Mouse (Mus musculus) stomach, embryonic 16.5 days (tissue): ENCODE results near the gene Rbms1. TPM values are rescaled to one million over a fixed set of nuclear protein-coding genes. Genes with fewer than 3 reads are reported as not detected.
A peak's percentile ranks its signal among the peaks of the same experiment; 100 is the strongest.

Source experiments
- ATAC-seq: fragments of 200-750 bp; cut with Nextera tagmentation; 2 replicates; pipeline ENCODE4 v1.8.0; 2017; ENCODE audit warnings: moderate number of reproducible peaks, moderate TSS enrichment; ENCODE audit not compliant: insufficient read depth, low FRiP score
- H3K27ac ChIP-seq: fragments of 300-500 bp; sonication (generic); 2 replicates; pipeline ENCODE4 v1.5.1; 2014; ENCODE audit warnings: low read length
- H3K27me3 ChIP-seq: fragments of 300-500 bp; sonication (generic); 2 replicates; pipeline ENCODE4 v1.6.1; 2014; ENCODE audit warnings: low read length, control low read depth, mixed read lengths; ENCODE audit not compliant: control insufficient read depth, insufficient read depth
- H3K36me3 ChIP-seq: fragments of 300-500 bp; sonication (generic); 2 replicates; pipeline ENCODE4 v1.6.1; 2014; ENCODE audit warnings: low read length; ENCODE audit not compliant: control insufficient read depth, insufficient read depth
- H3K4me1 ChIP-seq: fragments of 300-500 bp; sonication (generic); 2 replicates; pipeline ENCODE4 v1.6.1; 2014; ENCODE audit warnings: low read length, control low read depth, mixed read lengths; ENCODE audit not compliant: control insufficient read depth, insufficient read depth
- H3K4me2 ChIP-seq: fragments of 300-500 bp; sonication (generic); 2 replicates; pipeline ENCODE4 v1.6.1; 2014; ENCODE audit warnings: low read depth, low read length, mixed read lengths
- H3K4me3 ChIP-seq: fragments of 300-500 bp; sonication (generic); replicated peaks from 2 replicates; pipeline ENCODE4 v1.5.1; 2014; ENCODE audit warnings: mild to moderate bottlenecking, low read length
- H3K9ac ChIP-seq: fragments of 300-500 bp; sonication (generic); 2 replicates; pipeline ENCODE4 v1.6.1; 2014; ENCODE audit warnings: low read length
- H3K9me3 ChIP-seq: fragments of 300-500 bp; sonication (generic); replicated peaks from 2 replicates; pipeline ENCODE4 v1.6.1; 2016; ENCODE audit warnings: low read length, control low read depth; ENCODE audit not compliant: control insufficient read depth
- WGBS: fragments of 180-500 bp; shearing (Covaris S2); extraction: QIAGEN DNeasy Blood & Tissue Kit; methylation state at CpG from one replicate; pipeline ENCODE4 v1.1.7; 2014; 5-methylcytosine and 5-hydroxymethylcytosine counted together
- polyA plus RNA-seq: library from polyadenylated mRNA; unstranded; fragments of >200 nt; fragmentation: Nextera tagmentation; extraction: Ambion mirVana; gene quantifications from 2 replicates; pipeline ENCODE4 v1.2.1, GENCODE M21; 2015

The Rbms1 gene
- polyA plus RNA-seq, 1 experiment from 2014 or later, result 110 TPM

GRCm38 (mm10) chr2:60923111-60923510 is 39.9 kb downstream of the Rbms1 start:
- Histone ChIP-seq H3K27me3 (no peaks in the 10 kb centered on the region), H3K4me2 (no peak overlapping the region), H3K4me1 (peaks cover 24% of the 10 kb centered on the region), H3K27ac (peak overlapping the region; percentile 48), H3K36me3 (no peaks in the 10 kb centered on the region), H3K4me3 (no peak overlapping the region), H3K9ac (no peak overlapping the region), H3K9me3 (no peaks in the 10 kb centered on the region)
- ATAC-seq, result no peak
- WGBS, result 39% methylated on average over 6 of the region's 6 CpGs

GRCm38 (mm10) chr2:60922351-60922750 is 40.6 kb downstream of the Rbms1 start:
- Histone ChIP-seq H3K27me3 (no peaks in the 10 kb centered on the region), H3K9me3 (no peaks in the 10 kb centered on the region), H3K36me3 (no peaks in the 10 kb centered on the region), H3K4me3 (no peak overlapping the region), H3K4me1 (peaks cover 23% of the 10 kb centered on the region), H3K27ac (peak overlapping the region; percentile 48), H3K9ac (no peak overlapping the region), H3K4me2 (no peak overlapping the region)
- ATAC-seq, result 0 out of 2 replicates have a peak, but pooled peaks have one; percentile 40
- WGBS, result 44% methylated on average over 5 of the region's 5 CpGs

GRCm38 (mm10) chr2:60920076-60920475 is 42.9 kb downstream of the Rbms1 start:
- Histone ChIP-seq H3K4me2 (no peak overlapping the region), H3K27me3 (no peaks in the 10 kb centered on the region), H3K27ac (no peak overlapping the region), H3K4me3 (no peak overlapping the region), H3K9me3 (no peaks in the 10 kb centered on the region), H3K36me3 (no peaks in the 10 kb centered on the region), H3K9ac (no peak overlapping the region), H3K4me1 (peaks cover 31% of the 10 kb centered on the region)
- ATAC-seq, result no peak
- WGBS, result 31% methylated on average over 3 of the region's 3 CpGs

- Histone ChIP-seq H3K36me3 (no peaks in the 10 kb centered on the region), H3K4me1 (peaks cover 30% of the 10 kb centered on the region), H3K9me3 (no peaks in the 10 kb centered on the region), H3K9ac (no peak overlapping the region), H3K27me3 (no peaks in the 10 kb centered on the region), H3K27ac (no peak overlapping the region), H3K4me2 (no peak overlapping the region), H3K4me3 (no peak overlapping the region)
- 80% methylated on average over 7 of the region's 7 CpGs for WGBS
- ATAC-seq, result no peak
These were observed 44.6 kb downstream of the Rbms1 start for GRCm38 (mm10) chr2:60918401-60918800.

- no peak overlapping the region for H3K4me3 ChIP-seq
- H3K36me3 ChIP-seq, result no peaks in the 10 kb centered on the region
- 61% methylated on average over 7 of the region's 7 CpGs for WGBS
- no peak overlapping the region for H3K4me2 ChIP-seq
- H3K4me1 ChIP-seq, result peaks cover 26% of the 10 kb centered on the region
- H3K27ac ChIP-seq, result no peak overlapping the region
- ATAC-seq, result no peak
- no peaks in the 10 kb centered on the region for H3K27me3 ChIP-seq
- H3K9me3 ChIP-seq, result no peaks in the 10 kb centered on the region
- H3K9ac ChIP-seq, result no peak overlapping the region
These were observed 48.3 kb downstream of the Rbms1 start for GRCm38 (mm10) chr2:60914524-60915280.

- WGBS, result 65% methylated on average over 3 of the region's 3 CpGs
- Histone ChIP-seq H3K9me3 (no peaks in the 10 kb centered on the region), H3K36me3 (no peaks in the 10 kb centered on the region), H3K27me3 (no peaks in the 10 kb centered on the region), H3K4me3 (no peak overlapping the region), H3K4me2 (no peak overlapping the region), H3K4me1 (peaks cover 23% of the 10 kb centered on the region), H3K9ac (no peak overlapping the region), H3K27ac (no peak overlapping the region)
- no peak for ATAC-seq
These were observed 49.7 kb downstream of the Rbms1 start for GRCm38 (mm10) chr2:60913281-60913680.

- 70% methylated on average over 8 of the region's 8 CpGs for WGBS
- H3K4me3 ChIP-seq, result no peak overlapping the region
- ATAC-seq, result no peak
- H3K9me3 ChIP-seq, result no peaks in the 10 kb centered on the region
- H3K27me3 ChIP-seq, result no peaks in the 10 kb centered on the region
- no peak overlapping the region for H3K4me2 ChIP-seq
- H3K36me3 ChIP-seq, result no peaks in the 10 kb centered on the region
- no peak overlapping the region for H3K9ac ChIP-seq
- peaks cover 23% of the 10 kb centered on the region for H3K4me1 ChIP-seq
- no peak overlapping the region for H3K27ac ChIP-seq
These were observed 51.3 kb downstream of the Rbms1 start for GRCm38 (mm10) chr2:60911716-60912115.

- H3K4me3 ChIP-seq, result no peak overlapping the region
- no peak overlapping the region for H3K9ac ChIP-seq
- no peak overlapping the region for H3K4me2 ChIP-seq
- H3K9me3 ChIP-seq, result no peaks in the 10 kb centered on the region
- H3K27ac ChIP-seq, result no peak overlapping the region; the same call in 1 of the 2 replicates
- ATAC-seq, result peak; percentile 72; the same call in 1 of the 2 replicates
- 40% methylated on average over 6 of the region's 6 CpGs for WGBS
- H3K27me3 ChIP-seq, result no peaks in the 10 kb centered on the region
- peaks cover 22% of the 10 kb centered on the region for H3K4me1 ChIP-seq
- H3K36me3 ChIP-seq, result no peaks in the 10 kb centered on the region
These were observed 52.2 kb downstream of the Rbms1 start for GRCm38 (mm10) chr2:60910820-60911219.

GRCm38 (mm10) chr2:60908551-60908950 is 54.4 kb downstream of the Rbms1 start:
- ATAC-seq, result no peak
- Histone ChIP-seq H3K27ac (no peak overlapping the region), H3K36me3 (no peaks in the 10 kb centered on the region), H3K4me2 (no peak overlapping the region), H3K4me1 (peaks cover 12% of the 10 kb centered on the region), H3K9ac (no peak overlapping the region), H3K4me3 (no peak overlapping the region), H3K27me3 (no peaks in the 10 kb centered on the region), H3K9me3 (no peaks in the 10 kb centered on the region)
- 70% methylated on average over 4 of the region's 4 CpGs for WGBS
